Mouse (Mus musculus) megakaryocyte progenitor cell, adult 5-6 weeks (primary cell): ENCODE results near the gene Zfp143. TPM values are rescaled to one million over a fixed set of nuclear protein-coding genes. Genes with fewer than 3 reads are reported as not detected.
A peak's percentile ranks its signal among the peaks of the same experiment; 100 is the strongest.
"Not testable (repeated sequence)": the region's sequence is repeated elsewhere in the genome, so short reads cannot be mapped to it uniquely, and the experiment has no call there.

Source experiments
- ATAC-seq: replicated peaks from 2 replicates; pipeline ENCODE4 v1.8.0; 2016; ENCODE audit warnings: mild to moderate bottlenecking, moderate TSS enrichment, inconsistent platforms; ENCODE audit not compliant: poor library complexity
- total RNA-seq, 2 experiments: library from RNA; stranded (forward) in 1 of 2; stranded (reverse) in 1 of 2; fragments of 157-497, 149-512 nt in 1 of 2; fragments of 200-1000 nt in 1 of 2; gene quantifications; 2 replicates each; pipeline versions ENCODE4 v1.2.3 to v1.2.4; 2015 to 2017

Zfp143 gene
- total RNA-seq, 2 experiments from 2014 or later = 28.5 to 29.6 TPM

GRCm38 (mm10) chr7:110091670-110092069 is 30.7 kb downstream of the Zfp143 start:
- ATAC-seq = no peak

GRCm38 (mm10) chr7:110096332-110096731 is 35.3 kb downstream of the Zfp143 start:
- peak; percentile 84 for ATAC-seq

GRCm38 (mm10) chr7:110097106-110097793 is 36.2 kb downstream of the Zfp143 start:
- no peak for ATAC-seq

GRCm38 (mm10) chr7:110100854-110101253 is 39.8 kb downstream of the Zfp143 start:
- ATAC-seq = no peak

- no peak for ATAC-seq
These were observed 40.2 kb downstream of the Zfp143 start for GRCm38 (mm10) chr7:110101266-110101665.

- ATAC-seq = no peak
These were observed 44.0 kb downstream of the Zfp143 start for GRCm38 (mm10) chr7:110105041-110105440.

GRCm38 (mm10) chr7:110106633-110107032 is 45.6 kb downstream of the Zfp143 start:
- ATAC-seq = no peak

- ATAC-seq = not testable (repeated sequence)
These were observed 47.5 kb downstream of the Zfp143 start for GRCm38 (mm10) chr7:110108524-110108923.

- peak; percentile 71 for ATAC-seq
These were observed 48.1 kb downstream of the Zfp143 start for GRCm38 (mm10) chr7:110108967-110109610.

- ATAC-seq = peak; percentile 46
These were observed 49.1 kb downstream of the Zfp143 start for GRCm38 (mm10) chr7:110110061-110110656.

- ATAC-seq = 0 out of 2 replicates have a peak, but pooled peaks have one; percentile 21
These were observed 53.7 kb downstream of the Zfp143 start for GRCm38 (mm10) chr7:110114699-110115098.

- 0 out of 2 replicates have a peak, but pooled peaks have one; percentile 5 for ATAC-seq
These were observed 55.8 kb downstream of the Zfp143 start for GRCm38 (mm10) chr7:110116731-110117291.

GRCm38 (mm10) chr7:110118448-110118847 is 57.4 kb downstream of the Zfp143 start:
- ATAC-seq = no peak

- no peak for ATAC-seq
These were observed 59.3 kb downstream of the Zfp143 start for GRCm38 (mm10) chr7:110120157-110120784.

GRCm38 (mm10) chr7:110121162-110121515 is 60.1 kb downstream of the Zfp143 start:
- ATAC-seq = peak; percentile 9

GRCm38 (mm10) chr7:110121516-110122288 is 60.7 kb downstream of the Zfp143 start, which contains the start of gene Wee1:
Wee1 (plus strand) TSS chr7:110122046.
- ATAC-seq = peak; percentile 74

- ATAC-seq = peak; percentile 15
These were observed 61.2 kb downstream of the Zfp143 start for GRCm38 (mm10) chr7:110122289-110122564.

GRCm38 (mm10) chr7:110122565-110123422 is 61.8 kb downstream of the Zfp143 start:
- peak; percentile 21 for ATAC-seq

- ATAC-seq = peak; percentile 29
These were observed 63.0 kb downstream of the Zfp143 start for GRCm38 (mm10) chr7:110123844-110124555.
